Mouse (Mus musculus) cerebellum, adult 11 months (tissue): Measurements from ENCODE around the gene Atp11a.

ENCODE experiments used
- DNase-seq: peaks from one replicate; pipeline ENCODE4 v3.0.0; 2022

Gene Atp11a

DNA sequence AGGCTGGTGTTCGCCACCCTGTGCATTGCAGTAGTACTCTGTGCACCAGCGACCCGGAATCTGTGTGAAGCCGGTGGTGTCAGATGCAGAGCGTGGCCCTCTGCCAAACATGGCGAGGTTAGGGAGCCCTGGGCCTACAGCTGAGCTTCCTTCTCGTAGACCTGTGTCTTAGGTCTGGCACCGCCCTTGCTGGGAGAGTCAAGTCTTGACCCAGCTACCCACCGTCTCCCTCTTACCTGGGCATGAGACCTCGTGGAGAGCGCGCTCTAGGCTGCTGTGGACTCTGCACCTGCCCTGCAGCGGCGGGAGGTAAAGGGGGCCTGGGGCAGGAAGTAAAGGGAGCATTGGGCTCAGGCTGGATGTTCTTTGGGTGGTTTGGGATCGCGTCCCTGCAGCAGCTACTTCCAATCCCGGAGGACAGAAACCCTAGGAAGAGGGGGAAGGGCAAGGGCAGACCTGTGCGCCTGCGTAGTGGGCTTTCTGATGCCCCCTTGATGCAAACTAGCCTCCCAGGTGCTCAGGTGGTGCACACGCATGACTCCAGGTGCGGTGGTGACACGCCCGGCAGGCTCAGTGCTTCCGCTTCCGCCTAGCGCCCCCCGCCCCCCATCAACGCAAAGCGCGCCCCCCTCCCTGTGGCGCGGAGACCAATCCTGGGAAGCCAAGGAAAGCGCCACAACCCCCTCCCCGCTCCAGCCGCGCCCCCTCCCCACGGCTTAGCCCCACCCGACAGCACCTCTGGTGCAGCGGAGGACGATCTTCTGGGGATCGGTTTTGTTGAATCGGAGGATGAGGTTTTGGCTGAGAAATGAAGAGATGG, 158.6 kb downstream of the Atp11a start:
- peak; percentile 69 for DNase-seq

DNA sequence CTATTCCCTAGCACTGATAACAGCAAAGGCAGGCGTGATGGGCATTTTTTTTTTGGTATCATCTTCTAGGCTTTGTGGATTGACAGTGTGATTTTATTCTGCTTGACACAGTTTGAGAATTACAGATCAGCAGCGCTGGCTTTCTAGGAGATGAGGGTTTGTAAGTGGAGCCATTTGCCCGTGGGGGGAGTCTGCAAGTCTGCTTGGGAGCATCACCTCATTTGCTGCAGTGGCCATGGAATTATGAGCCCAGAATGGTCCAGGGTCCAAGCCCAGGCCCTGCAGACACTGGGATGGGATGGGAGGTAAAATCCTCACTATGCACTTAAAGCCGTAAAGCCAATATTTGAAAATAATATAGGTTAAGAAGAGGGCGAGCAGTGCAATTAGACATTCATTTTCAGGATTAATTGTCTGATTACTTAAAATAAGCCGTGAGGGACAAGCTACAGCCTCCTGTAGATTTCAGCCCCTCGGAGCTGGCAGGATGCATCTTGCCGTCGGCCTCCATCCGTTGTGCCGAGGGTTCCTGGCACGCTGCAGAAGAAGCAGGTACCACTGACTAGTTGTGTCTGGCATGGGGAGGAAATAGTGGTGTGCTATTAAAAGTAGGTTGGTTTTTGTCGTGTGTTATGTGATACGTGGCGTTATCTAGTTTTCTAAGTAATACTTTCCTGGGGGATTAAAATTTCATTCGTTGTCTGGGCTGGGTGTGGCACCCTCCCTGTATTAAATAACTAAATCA, 159.5 kb downstream of the Atp11a start:
- peak; percentile 45 for DNase-seq

DNA sequence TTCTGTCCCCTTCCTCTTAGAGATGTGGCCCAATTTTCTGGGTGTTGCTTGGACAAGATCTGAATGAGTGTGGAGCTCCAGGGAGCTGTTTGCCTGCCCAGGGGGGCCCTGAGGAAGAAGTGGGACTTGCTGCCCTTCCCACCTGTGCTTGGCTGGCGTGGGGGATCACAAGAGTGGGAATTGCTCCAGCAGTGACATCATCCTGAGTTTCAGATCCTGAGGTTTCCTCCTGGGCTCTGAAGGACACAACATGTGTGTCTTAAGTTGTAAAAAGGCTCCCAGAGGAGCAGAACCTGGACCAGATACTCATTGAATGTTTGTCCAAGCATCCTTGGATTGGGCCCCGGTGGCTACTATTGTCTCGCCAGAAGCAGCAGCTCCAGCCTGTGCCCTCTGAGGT, 160.2 kb downstream of the Atp11a start:
- DNase-seq = peak; percentile 60

DNA sequence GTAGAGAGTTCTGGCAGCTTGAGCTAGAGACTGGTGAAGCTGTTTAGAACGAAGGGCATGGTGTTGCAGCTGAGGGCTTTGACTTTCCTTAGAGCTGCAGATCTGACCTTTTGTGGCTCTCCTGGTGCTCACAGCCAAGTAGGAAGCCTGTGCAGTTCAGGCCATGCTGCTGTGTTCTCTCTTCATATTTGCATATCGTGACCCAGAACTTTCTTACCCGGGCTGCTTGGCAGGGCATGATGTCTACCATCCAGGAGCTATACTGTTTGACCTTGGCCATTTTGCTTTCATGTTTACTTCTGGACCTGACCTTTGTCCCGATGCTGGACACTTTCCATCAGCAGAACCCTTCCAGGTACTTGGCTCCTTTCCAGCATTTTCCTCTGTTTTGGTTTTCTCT, 161.0 kb downstream of the Atp11a start:
- DNase-seq = peak; percentile 16
